Mouse (Mus musculus): ENCODE results near the gene Acp7. TPM values are rescaled to one million over a fixed set of nuclear protein-coding genes. Genes with fewer than 3 reads are reported as not detected.

The Acp7 gene
- polyA plus RNA-seq (2014; fragmentation: Illumina TruSeq; extraction: RNeasy Lipid Tissue Mini Kit (QIAGEN cat#74804); ENCODE audit: low replicate concordance) = not detected

DNA sequence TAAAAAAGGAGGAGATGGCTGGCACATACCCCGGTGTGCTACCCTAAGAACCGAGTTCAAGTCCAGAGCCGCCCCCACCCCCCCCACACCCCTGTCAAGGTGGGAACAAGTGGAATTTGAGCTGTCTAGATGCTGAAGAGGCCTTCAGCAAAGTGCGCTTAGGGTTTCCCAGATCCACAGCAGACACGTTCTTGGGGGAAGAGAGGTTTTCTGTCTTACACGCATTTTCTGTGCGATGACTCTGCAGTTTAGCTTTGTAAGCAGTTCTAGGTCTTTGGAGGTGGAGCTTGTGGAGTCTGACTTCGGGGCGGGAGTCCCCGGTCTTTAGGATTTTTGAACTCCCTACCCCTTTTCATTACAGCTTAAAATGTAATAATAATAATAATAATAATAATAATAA, at the start of gene Acp7:
Acp7 (minus strand) TSS at position 260 of the 400 bp plus-strand sequence.

DNA sequence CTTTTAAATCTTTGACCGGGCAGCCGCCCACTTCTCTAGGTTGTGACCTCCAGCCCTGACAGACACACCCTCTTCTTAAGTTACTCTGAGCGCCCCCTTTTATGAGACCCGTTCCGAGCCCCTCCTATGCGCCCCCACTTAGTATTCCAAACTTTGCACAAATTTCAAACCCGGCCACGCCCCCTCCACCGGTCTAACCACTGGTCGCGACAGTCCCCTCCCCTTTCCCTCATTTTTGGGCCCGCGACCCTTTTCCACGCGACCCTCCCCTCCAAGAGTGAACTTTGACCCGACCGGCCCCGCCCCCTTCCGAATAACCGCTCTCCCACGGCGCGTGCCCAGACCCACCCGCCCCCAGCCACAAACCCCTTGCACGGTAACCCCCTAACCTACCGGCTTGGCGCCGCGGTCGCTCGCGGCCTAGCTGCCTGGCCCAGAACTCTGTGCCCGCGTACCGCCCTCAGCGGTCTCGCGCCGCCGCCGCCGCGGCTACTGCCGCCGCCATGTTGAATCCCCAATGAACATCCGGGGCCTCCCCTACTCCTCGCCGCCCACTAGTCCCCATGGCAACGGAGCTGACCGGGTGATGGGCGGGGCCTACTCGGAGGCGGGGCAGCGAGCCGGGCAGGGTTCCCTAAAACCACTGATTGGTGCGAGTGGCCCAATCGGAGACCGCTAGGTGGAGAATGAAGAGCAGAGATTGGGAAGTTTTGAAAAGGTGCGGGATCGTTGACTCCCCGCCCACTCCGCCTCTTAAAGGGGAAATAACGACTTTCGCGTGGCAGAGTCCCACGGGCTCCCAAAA, 33.3 kb downstream of the Acp7 start, which contains the start of the genes Samd4b and Pak4:
Samd4b (minus strand) TSS at position 503 of the 805 bp plus-strand sequence.
Pak4 (minus strand) TSS at position 544 of the 805 bp plus-strand sequence.

Other genes with a start within 250 kb of the Acp7 start
- gene Med29, start 238.6 kb downstream of the Acp7 start, polyA plus RNA-seq (2014; fragmentation: Illumina TruSeq; extraction: RNeasy Lipid Tissue Mini Kit (QIAGEN cat#74804); ENCODE audit: low replicate concordance) = 1.0 TPM
- gene Paf1, start 238.4 kb downstream of the Acp7 start, polyA plus RNA-seq (2014; fragmentation: Illumina TruSeq; extraction: RNeasy Lipid Tissue Mini Kit (QIAGEN cat#74804); ENCODE audit: low replicate concordance) = 41.1 TPM
- 12.2 TPM for gene Gmfg, start 193.9 kb downstream of the Acp7 start, polyA plus RNA-seq (2014; fragmentation: Illumina TruSeq; extraction: RNeasy Lipid Tissue Mini Kit (QIAGEN cat#74804); ENCODE audit: low replicate concordance)
- gene Lrfn1, start 179.4 kb downstream of the Acp7 start, polyA plus RNA-seq (2014; fragmentation: Illumina TruSeq; extraction: RNeasy Lipid Tissue Mini Kit (QIAGEN cat#74804); ENCODE audit: low replicate concordance) = not detected
- not detected for gene Ifnl2, start 120.9 kb downstream of the Acp7 start, polyA plus RNA-seq (2014; fragmentation: Illumina TruSeq; extraction: RNeasy Lipid Tissue Mini Kit (QIAGEN cat#74804); ENCODE audit: low replicate concordance)
- gene Ifnl3, start 108.5 kb downstream of the Acp7 start, polyA plus RNA-seq (2014; fragmentation: Illumina TruSeq; extraction: RNeasy Lipid Tissue Mini Kit (QIAGEN cat#74804); ENCODE audit: low replicate concordance) = not detected
- 1.0 TPM for gene Sycn, start 90.4 kb downstream of the Acp7 start, polyA plus RNA-seq (2014; fragmentation: Illumina TruSeq; extraction: RNeasy Lipid Tissue Mini Kit (QIAGEN cat#74804); ENCODE audit: low replicate concordance)
- gene Nccrp1, start 84.1 kb downstream of the Acp7 start, polyA plus RNA-seq (2014; fragmentation: Illumina TruSeq; extraction: RNeasy Lipid Tissue Mini Kit (QIAGEN cat#74804); ENCODE audit: low replicate concordance) = not detected
- gene Samd4b, start 33.2 kb downstream of the Acp7 start, polyA plus RNA-seq (2014; fragmentation: Illumina TruSeq; extraction: RNeasy Lipid Tissue Mini Kit (QIAGEN cat#74804); ENCODE audit: low replicate concordance) = 11.0 TPM
- 1.1 TPM for gene Pak4, start 33.1 kb downstream of the Acp7 start, polyA plus RNA-seq (2014; fragmentation: Illumina TruSeq; extraction: RNeasy Lipid Tissue Mini Kit (QIAGEN cat#74804); ENCODE audit: low replicate concordance)
- gene Fbxo27, start 61.5 kb upstream of the Acp7 start, polyA plus RNA-seq (2014; fragmentation: Illumina TruSeq; extraction: RNeasy Lipid Tissue Mini Kit (QIAGEN cat#74804); ENCODE audit: low replicate concordance) = not detected
- gene Fbxo17, start 85.5 kb upstream of the Acp7 start, polyA plus RNA-seq (2014; fragmentation: Illumina TruSeq; extraction: RNeasy Lipid Tissue Mini Kit (QIAGEN cat#74804); ENCODE audit: low replicate concordance) = not detected
- gene Mrps12, start 110.5 kb upstream of the Acp7 start, polyA plus RNA-seq (2014; fragmentation: Illumina TruSeq; extraction: RNeasy Lipid Tissue Mini Kit (QIAGEN cat#74804); ENCODE audit: low replicate concordance) = 6.5 TPM
- gene Sars2, start 110.7 kb upstream of the Acp7 start, polyA plus RNA-seq (2014; fragmentation: Illumina TruSeq; extraction: RNeasy Lipid Tissue Mini Kit (QIAGEN cat#74804); ENCODE audit: low replicate concordance) = not detected
- gene Ccer2, start 124.8 kb upstream of the Acp7 start, polyA plus RNA-seq (2014; fragmentation: Illumina TruSeq; extraction: RNeasy Lipid Tissue Mini Kit (QIAGEN cat#74804); ENCODE audit: low replicate concordance) = not detected
- gene Sirt2, start 135.4 kb upstream of the Acp7 start, polyA plus RNA-seq (2014; fragmentation: Illumina TruSeq; extraction: RNeasy Lipid Tissue Mini Kit (QIAGEN cat#74804); ENCODE audit: low replicate concordance) = 9.9 TPM
- gene Nfkbib, start 136.2 kb upstream of the Acp7 start, polyA plus RNA-seq (2014; fragmentation: Illumina TruSeq; extraction: RNeasy Lipid Tissue Mini Kit (QIAGEN cat#74804); ENCODE audit: low replicate concordance) = not detected
- 1.6 TPM for gene Rinl, start 157.6 kb upstream of the Acp7 start, polyA plus RNA-seq (2014; fragmentation: Illumina TruSeq; extraction: RNeasy Lipid Tissue Mini Kit (QIAGEN cat#74804); ENCODE audit: low replicate concordance)
- gene Hnrnpl, start 177.2 kb upstream of the Acp7 start, polyA plus RNA-seq (2014; fragmentation: Illumina TruSeq; extraction: RNeasy Lipid Tissue Mini Kit (QIAGEN cat#74804); ENCODE audit: low replicate concordance) = 238 TPM
- 2.9 TPM for gene Ech1, start 193.9 kb upstream of the Acp7 start, polyA plus RNA-seq (2014; fragmentation: Illumina TruSeq; extraction: RNeasy Lipid Tissue Mini Kit (QIAGEN cat#74804); ENCODE audit: low replicate concordance)
- gene Lgals4, start 202.5 kb upstream of the Acp7 start, polyA plus RNA-seq (2014; fragmentation: Illumina TruSeq; extraction: RNeasy Lipid Tissue Mini Kit (QIAGEN cat#74804); ENCODE audit: low replicate concordance) = 126 TPM
- gene Lgals7, start 232.5 kb upstream of the Acp7 start, polyA plus RNA-seq (2014; fragmentation: Illumina TruSeq; extraction: RNeasy Lipid Tissue Mini Kit (QIAGEN cat#74804); ENCODE audit: low replicate concordance) = not detected

Measured in small intestine, adult 10 weeks (tissue).